Mouse (Mus musculus) G1E (cell line): ENCODE results near the gene Elovl6.

ENCODE experiments used
- CTCF ChIP-seq: IDR thresholded peaks from 2 replicates; pipeline ENCODE4 v1.5.1; 2012; ENCODE audit warnings: low read depth, low read length, inconsistent platforms, mixed read lengths
- POLR2AphosphoS5 ChIP-seq: IDR thresholded peaks from 2 replicates; pipeline ENCODE4 v1.6.1; 2012; ENCODE audit warnings: low read depth, low read length, inconsistent platforms; ENCODE audit not compliant: insufficient replicate concordance

GRCm38 (mm10) chr3:129622705-129623104, 90.5 kb downstream of the Elovl6 start:
- TF ChIP-seq CTCF = no peak
- no peak for TF ChIP-seq POLR2AphosphoS5
